Mouse (Mus musculus): ENCODE data around the gene Cep131.
A peak's percentile ranks its signal among the peaks of the same experiment; 100 is the strongest.

Cep131 gene

DNA sequence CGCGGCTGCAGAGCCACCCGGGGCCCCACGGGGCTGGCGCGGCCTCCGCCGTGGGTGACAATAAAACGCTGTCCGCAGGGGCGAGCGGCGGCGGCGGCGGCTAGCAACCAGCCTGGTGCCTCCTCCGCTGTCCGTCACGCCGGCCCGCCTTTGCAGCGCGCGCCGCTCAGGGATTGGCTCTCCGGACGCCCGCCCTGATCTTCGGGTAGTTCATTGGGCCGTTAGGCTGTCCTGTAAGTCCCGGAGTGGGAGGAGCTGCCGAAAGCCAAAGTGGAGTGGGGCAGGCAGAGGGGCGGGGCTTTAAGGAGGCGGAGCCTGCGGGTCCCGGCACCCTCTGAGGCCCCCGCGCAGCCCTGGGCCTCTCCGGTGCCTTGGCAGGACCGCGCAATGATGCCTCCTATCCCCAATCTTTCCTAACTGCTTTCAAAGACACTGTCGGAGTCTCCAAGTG lies at the start of gene Cep131:
Gene Cep131, minus strand, starts transcription at position 126 of the 451 bp plus-strand sequence.
- DNase-seq, result peak; percentile 97 to 100

DNA sequence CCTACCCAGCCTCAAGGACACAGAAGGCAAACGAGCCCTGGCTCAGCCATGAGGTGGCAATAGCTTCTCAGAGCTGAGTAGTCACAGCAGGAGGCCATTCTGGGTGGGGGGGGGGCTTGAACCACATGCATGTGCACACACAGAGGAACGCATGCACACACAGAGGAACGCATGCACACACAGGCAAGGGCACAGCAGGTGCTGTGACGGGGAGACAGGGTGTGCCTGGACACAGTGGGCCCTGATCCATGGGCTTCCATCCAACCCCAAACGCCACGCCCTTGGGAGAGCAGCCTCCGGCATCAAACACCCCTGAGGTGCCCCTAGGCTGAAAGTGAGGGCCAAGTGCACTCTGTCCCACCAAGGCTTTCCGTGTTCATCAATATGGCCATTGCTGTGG lies 49.6 kb upstream of the Cep131 start:
- DNase-seq, result no peak

GRCm38 (mm10) chr11:120134847-120135530 lies 48.4 kb upstream of the Cep131 start:
- no peak for DNase-seq

DNA sequence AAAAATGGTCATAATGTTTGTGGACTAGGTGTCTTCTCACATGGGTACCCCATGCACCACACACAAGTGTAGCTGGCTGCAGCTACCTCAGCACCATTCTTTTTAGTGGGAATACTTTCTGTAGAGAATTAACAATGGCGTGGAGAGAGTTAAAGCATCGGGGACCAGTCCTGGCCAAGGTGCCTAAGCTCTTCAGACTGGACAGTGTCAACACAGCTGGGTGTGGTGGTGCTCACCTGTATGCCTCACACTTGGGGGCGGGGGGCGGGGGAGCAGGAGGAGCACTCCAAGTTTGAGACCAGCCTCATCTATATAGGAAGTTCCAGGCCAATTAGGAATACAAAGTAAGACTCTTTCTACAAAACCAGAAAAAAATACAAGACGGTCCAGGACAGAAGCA lies 47.5 kb upstream of the Cep131 start:
- DNase-seq, result no peak

- no peak for DNase-seq
Measured at GRCm38 (mm10) chr11:120129281-120129680, 42.7 kb upstream of the Cep131 start.

GRCm38 (mm10) chr11:120126845-120127244 lies 40.2 kb upstream of the Cep131 start:
- DNase-seq, result no peak

GRCm38 (mm10) chr11:120122126-120122525 lies 35.5 kb upstream of the Cep131 start:
- DNase-seq, result peak; percentile 29 to 32

- DNase-seq, result peak; percentile 81 to 84
Measured at GRCm38 (mm10) chr11:120120642-120121420, 34.2 kb upstream of the Cep131 start.

DNA sequence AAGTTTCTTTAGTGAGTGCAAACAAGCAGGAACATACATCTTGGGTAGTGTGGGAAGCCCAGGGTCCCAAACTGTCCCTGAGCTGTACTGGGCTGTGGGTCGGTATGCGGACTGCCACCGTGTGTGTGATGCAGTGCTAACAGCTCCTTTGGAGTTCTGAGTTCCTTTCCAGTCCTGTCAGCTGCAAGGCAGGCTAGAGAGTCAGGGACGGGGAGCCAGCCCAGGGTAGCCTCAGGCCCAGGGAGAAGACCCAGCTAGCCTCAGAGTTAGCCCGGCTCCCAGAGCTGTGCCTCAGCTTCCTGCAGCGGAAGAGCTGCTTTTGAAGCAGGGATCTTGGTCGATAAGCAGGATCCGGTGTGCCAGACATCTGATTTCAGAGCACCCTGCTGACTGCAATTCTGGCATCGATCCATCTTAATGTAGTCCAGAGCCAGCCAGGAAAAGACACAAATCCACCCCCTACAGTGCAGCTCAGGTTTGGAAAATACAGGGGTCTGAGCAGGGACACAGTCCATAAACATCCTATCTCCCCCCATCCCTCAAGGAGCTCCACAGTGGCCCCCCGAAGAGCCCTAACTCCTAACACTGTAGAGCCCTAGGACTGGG lies 33.4 kb upstream of the Cep131 start:
- peak in 1 of 2 experiments; percentile 32 for DNase-seq

- no peak for DNase-seq
Measured at GRCm38 (mm10) chr11:120119108-120119507, 32.5 kb upstream of the Cep131 start.

DNA sequence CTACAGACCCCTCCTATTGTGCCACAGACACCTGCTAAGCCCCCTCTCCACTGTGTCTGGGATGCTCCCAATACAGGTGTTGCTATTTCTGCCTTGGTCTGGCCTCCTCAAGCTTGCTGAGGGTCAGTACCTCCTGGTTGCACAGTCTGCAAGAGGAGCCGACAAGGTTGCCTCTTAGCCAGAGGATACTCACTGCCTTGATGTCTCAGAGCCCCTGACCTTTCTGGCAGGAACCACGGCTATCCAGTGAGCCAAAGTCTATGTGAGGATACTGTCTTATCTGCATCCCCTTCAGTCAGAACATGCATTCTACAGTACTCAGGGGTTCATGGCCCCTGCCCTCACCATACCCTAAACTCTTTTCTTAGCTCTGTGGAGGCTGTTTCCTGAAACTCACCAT lies 31.0 kb upstream of the Cep131 start:
- DNase-seq, result no peak

GRCm38 (mm10) chr11:120114488-120115215 lies 28.0 kb upstream of the Cep131 start:
- DNase-seq, result no peak

- DNase-seq, result peak in 1 of 2 experiments; percentile 35
Measured at GRCm38 (mm10) chr11:120112136-120112535, 25.5 kb upstream of the Cep131 start.

DNA sequence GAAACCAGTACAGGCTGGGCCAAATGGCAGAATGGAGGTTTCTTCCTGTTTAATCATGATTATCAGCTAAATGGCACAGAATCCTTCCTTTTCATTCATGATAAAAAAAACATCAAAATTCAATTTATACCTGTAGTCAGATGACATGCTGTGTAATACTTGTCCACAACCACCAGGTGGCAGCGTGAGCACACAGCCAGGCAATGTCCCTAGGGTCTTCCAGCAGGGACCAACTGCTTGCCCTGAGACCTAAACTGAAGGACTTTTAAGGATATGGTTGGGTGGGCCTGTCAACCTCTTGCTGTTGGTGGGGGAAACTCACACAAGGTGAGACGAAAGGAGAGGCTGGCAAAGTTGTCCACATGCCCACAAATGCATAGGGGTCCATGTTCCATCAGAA lies 24.4 kb upstream of the Cep131 start:
- peak; percentile 52 to 75 for DNase-seq

GRCm38 (mm10) chr11:120110554-120110953 lies 23.9 kb upstream of the Cep131 start:
- DNase-seq, result no peak

DNA sequence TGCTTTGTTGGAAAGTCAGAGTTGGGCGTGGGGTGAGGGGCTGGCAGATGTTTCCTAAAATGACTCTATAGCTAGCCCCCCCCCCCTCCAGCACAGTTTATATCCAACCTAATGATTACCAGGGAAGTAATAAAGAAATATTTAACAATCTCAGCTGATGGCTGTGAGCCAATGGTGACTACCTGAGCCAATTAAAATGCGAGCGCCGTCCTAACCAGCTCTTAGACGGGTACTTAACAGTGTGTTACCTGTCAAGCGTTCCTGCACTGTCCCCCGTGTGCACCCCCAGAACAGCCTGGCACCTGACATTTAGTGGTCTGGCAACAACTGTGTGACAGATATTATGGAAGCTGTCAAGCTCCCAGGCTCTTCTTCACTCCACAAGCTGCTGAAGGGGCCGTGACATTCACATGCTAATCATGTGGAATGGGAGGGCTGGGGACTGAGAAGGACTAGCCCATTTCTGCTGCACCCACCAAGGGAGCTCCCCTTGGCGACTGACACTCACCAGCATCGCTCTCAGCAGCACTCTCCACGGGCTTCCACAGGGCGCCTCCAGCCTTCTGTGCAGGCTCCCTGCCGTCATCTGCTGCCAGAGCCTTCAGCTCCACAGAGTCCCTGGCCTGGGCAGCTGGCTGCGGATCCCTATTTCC lies 23.1 kb upstream of the Cep131 start:
- no peak for DNase-seq

DNA sequence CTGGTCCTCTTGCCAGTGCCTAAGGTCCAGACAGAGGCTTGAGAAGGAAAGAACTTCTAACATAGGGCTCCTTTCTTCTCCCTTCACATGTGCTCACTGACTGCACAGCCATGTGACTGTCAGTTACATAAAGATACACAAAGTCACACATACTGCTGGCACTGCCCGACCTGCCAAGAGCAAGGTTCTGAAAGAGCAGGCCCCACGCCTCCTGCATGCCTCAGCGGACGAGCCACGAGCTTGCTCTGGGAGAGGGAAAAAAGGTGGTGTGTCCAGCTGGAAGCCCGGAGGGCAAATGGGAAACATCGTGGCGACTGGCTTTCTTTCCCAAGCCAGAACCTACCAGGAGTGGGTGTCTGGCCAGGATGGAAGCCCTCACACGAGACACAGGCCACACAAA lies 21.2 kb upstream of the Cep131 start:
- DNase-seq, result no peak

DNA sequence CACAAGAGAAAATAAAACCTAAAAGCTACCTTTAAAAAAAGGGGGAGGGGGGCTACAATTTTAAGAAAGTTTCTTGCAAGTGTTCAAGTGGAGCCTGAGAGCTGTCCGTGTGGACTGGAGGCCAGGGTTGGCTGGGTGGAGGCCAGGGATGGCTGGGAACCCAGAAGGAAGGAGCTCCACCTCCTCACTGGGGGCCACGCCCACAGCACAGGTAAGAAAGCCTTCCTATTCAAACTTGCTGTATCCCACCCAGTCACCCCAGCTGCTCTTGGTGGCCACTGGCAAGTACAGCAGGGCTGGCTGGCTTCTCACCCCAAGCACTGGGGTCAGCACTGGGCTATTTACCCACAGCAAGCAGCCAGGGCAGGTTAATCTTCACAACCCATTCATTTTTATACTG lies 20.4 kb upstream of the Cep131 start:
- no peak for DNase-seq

DNA sequence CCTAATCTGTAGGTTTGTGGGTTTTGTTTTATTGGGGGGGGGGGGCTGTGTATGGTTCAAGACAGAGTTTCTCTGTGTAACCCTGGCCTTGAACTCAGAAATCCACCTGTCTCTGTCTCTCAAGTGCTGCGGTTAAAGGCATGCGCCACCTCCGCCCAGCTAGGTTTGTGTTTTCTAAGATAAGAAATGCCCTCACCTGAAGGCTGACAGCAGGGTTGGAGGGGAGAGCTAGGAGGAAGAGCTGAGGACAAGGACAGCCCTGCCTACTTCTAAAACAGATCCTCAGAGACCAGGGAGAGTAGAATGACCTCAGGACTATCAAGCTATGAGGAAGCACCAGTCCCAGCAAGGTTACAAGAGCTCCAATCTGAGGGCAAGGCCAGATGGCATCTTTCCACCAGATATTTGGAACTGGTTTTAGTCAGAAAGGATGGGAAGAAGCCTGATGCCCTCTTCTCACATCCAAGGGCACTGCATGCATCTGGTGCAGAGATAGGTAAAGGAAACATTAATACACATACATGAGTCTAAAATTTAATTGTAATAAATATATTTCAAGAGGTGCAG lies 16.9 kb upstream of the Cep131 start:
- DNase-seq, result no peak

- DNase-seq, result peak; percentile 72 to 75
Measured at GRCm38 (mm10) chr11:120101036-120101435, 14.4 kb upstream of the Cep131 start.

DNA sequence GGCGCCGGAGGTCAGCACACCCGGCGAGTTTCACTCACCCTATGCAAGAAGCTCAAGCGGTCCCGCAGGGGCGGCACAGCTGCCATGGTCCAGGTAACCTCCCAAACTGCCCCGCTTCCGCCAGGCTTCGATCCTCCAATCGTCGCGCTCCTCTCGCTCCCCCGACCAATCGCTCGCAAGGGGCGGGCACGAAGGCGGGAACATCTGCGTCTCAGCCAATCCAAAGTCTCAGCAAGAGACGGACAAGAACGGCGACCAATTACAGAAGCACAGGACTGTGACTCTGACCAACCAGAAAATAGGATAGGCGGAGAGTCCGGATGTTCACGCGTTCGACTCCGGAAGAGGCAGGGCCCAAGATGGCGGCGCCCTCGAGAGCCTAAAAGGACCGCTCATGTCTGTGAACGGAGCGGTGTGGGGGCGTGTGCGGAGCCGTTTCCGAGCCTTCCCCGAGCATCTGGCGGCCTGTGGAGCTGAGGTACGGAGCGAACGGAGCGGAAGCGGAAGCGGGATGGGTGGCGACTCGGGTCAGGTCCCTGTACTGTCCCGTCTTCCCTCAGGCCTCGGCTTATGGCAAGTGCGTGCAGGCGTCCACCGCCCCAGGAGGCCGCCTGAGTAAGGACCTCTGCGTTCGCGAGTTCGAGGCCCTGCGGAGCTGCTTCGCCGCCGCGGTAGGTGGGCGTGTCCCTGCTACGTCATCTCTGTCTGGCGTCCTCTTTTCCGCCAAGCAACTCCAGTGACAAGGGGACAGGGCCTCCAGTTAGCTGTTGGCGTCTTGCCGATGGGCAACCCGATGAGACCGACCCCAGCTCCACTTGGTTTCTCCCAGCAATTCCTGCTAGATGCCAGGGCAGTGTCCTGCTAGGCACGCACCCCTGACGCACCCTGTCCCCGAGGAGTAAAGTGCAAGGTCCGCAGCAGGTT lies 12.2 kb upstream of the Cep131 start, which contains the start of the genes Tepsin and Ndufaf8:
Gene Tepsin, minus strand, starts transcription at position 144 of the 924 bp plus-strand sequence.
Gene Ndufaf8, plus strand, starts transcription at position 341 of the 924 bp plus-strand sequence.
- DNase-seq, result peak; percentile 94 to 99

Measured in cerebellum, adult 18-20 months (tissue).